Mouse (Mus musculus) heart, embryonic 16.5 days (tissue): ENCODE measurements around the gene Shb. TPM values are rescaled to one million over a fixed set of nuclear protein-coding genes. Genes with fewer than 3 reads are reported as not detected.
A peak's percentile ranks its signal among the peaks of the same experiment; 100 is the strongest.

Experiments used
- ATAC-seq: fragments of 200-750 bp; cut with Nextera tagmentation; replicated peaks from 2 replicates; pipeline ENCODE4 v1.8.0; 2017; ENCODE audit warnings: moderate number of reproducible peaks; ENCODE audit not compliant: insufficient read depth, low FRiP score; ENCODE audit errors: extremely low read depth
- H3K27ac ChIP-seq: fragments of 300-500 bp; sonication (generic); 2 replicates; pipeline ENCODE4 v1.5.1; 2014; ENCODE audit warnings: mild to moderate bottlenecking, low read length, control low read depth, moderate library complexity
- H3K27me3 ChIP-seq: fragments of 300-500 bp; sonication (generic); 2 replicates; pipeline ENCODE4 v1.6.1; 2014; ENCODE audit warnings: low read length, mixed read lengths; ENCODE audit not compliant: control insufficient read depth, insufficient read depth
- H3K36me3 ChIP-seq: fragments of 300-500 bp; sonication (generic); 2 replicates; pipeline ENCODE4 v1.6.1; 2014; ENCODE audit not compliant: control insufficient read depth, insufficient read depth
- H3K4me1 ChIP-seq: fragments of 300-500 bp; sonication (generic); 2 replicates; pipeline ENCODE4 v1.6.1; 2014; ENCODE audit warnings: low read length, mixed read lengths; ENCODE audit not compliant: control insufficient read depth, insufficient read depth
- H3K4me2 ChIP-seq: fragments of 300-500 bp; sonication (generic); 2 replicates; pipeline ENCODE4 v1.6.1; 2014; ENCODE audit warnings: low read depth, mild to moderate bottlenecking, control low read depth, low read length
- H3K4me3 ChIP-seq: fragments of 300-500 bp; sonication (generic); 2 replicates; pipeline ENCODE4 v1.5.1; 2014; ENCODE audit warnings: mild to moderate bottlenecking, control low read depth, low read length
- H3K9ac ChIP-seq: fragments of 300-500 bp; sonication (generic); 2 replicates; pipeline ENCODE4 v1.6.1; 2014; ENCODE audit warnings: low read length, control low read depth
- H3K9me3 ChIP-seq: fragments of 300-500 bp; sonication (generic); replicated peaks from 2 replicates; pipeline ENCODE4 v1.6.1; 2016; ENCODE audit warnings: low read length; ENCODE audit not compliant: control insufficient read depth
- WGBS: fragments of 180-500 bp; shearing (Covaris S2); extraction: QIAGEN DNeasy Blood & Tissue Kit; methylation state at CpG from one replicate; pipeline ENCODE4 v1.1.7; 2014; 5-methylcytosine and 5-hydroxymethylcytosine counted together
- polyA plus RNA-seq: library from polyadenylated mRNA; unstranded; fragments of >200 nt; fragmentation: Nextera tagmentation; extraction: Ambion mirVana; gene quantifications from 2 replicates; pipeline ENCODE4 v1.2.1, GENCODE M21; 2015

Gene Shb
- polyA plus RNA-seq, 1 experiment from 2014 or later: 7.6 TPM

- ATAC-seq: no peak
- under 1% methylated on average over 70 of the region's 71 CpGs for WGBS
- no peaks in the 10 kb centered on the region for H3K9me3 ChIP-seq
- no peaks in the 10 kb centered on the region for H3K27me3 ChIP-seq
- peak overlapping the region; percentile 90 for H3K4me2 ChIP-seq
- H3K27ac ChIP-seq: peak overlapping the region; percentile 94
- H3K4me3 ChIP-seq: peak overlapping the region; percentile 86
- no peaks in the 10 kb centered on the region for H3K36me3 ChIP-seq
- peak overlapping the region; percentile 91 for H3K9ac ChIP-seq
- H3K4me1 ChIP-seq: peaks cover 33% of the 10 kb centered on the region
Measured at GRCm38 (mm10) chr4:45529201-45529985, 2.9 kb downstream of the Shb start.

GRCm38 (mm10) chr4:45528355-45529198 is 3.7 kb downstream of the Shb start:
- WGBS: 6% methylated on average over 21 of the region's 21 CpGs
- H3K4me3 ChIP-seq: peak overlapping the region; percentile 86
- ATAC-seq: no peak
- H3K9me3 ChIP-seq: no peaks in the 10 kb centered on the region
- H3K36me3 ChIP-seq: no peaks in the 10 kb centered on the region
- H3K9ac ChIP-seq: peak overlapping the region; percentile 91
- peak overlapping the region; percentile 90 for H3K4me2 ChIP-seq
- no peaks in the 10 kb centered on the region for H3K27me3 ChIP-seq
- H3K4me1 ChIP-seq: peaks cover 30% of the 10 kb centered on the region
- peak overlapping the region; percentile 94 for H3K27ac ChIP-seq

- ATAC-seq: no peak
- Histone ChIP-seq H3K4me2 (peak overlapping the region; percentile 90), H3K9me3 (no peaks in the 10 kb centered on the region), H3K4me1 (peaks cover 30% of the 10 kb centered on the region), H3K36me3 (no peaks in the 10 kb centered on the region), H3K27ac (peak overlapping the region; percentile 94), H3K4me3 (peak overlapping the region; percentile 86), H3K27me3 (no peaks in the 10 kb centered on the region), H3K9ac (peak overlapping the region; percentile 91)
- 73% methylated on average over 2 of the region's 2 CpGs for WGBS
Measured at GRCm38 (mm10) chr4:45527562-45528354, 4.5 kb downstream of the Shb start.

- peak overlapping the region; percentile 34; the same call in 1 of the 2 replicates for H3K27ac ChIP-seq
- no peaks in the 10 kb centered on the region for H3K9me3 ChIP-seq
- no peak for ATAC-seq
- peaks cover 31% of the 10 kb centered on the region for H3K4me1 ChIP-seq
- 82% methylated on average over 2 of the region's 2 CpGs for WGBS
- H3K4me2 ChIP-seq: peak overlapping the region; percentile 90
- H3K27me3 ChIP-seq: no peaks in the 10 kb centered on the region
- H3K9ac ChIP-seq: peak overlapping the region; percentile 39
- peak overlapping the region; percentile 86 for H3K4me3 ChIP-seq
- no peaks in the 10 kb centered on the region for H3K36me3 ChIP-seq
Measured at GRCm38 (mm10) chr4:45526846-45527561, 5.3 kb downstream of the Shb start.

GRCm38 (mm10) chr4:45526175-45526574 is 6.1 kb downstream of the Shb start:
- ATAC-seq: no peak
- Histone ChIP-seq H3K4me3 (no peak overlapping the region), H3K27me3 (no peaks in the 10 kb centered on the region), H3K36me3 (no peaks in the 10 kb centered on the region), H3K4me2 (no peak overlapping the region), H3K9me3 (no peaks in the 10 kb centered on the region), H3K9ac (no peak overlapping the region), H3K27ac (no peak overlapping the region), H3K4me1 (peaks cover 32% of the 10 kb centered on the region)
- WGBS: 88% methylated on average over 3 of the region's 3 CpGs

GRCm38 (mm10) chr4:45525541-45525940 is 6.7 kb downstream of the Shb start:
- no peaks in the 10 kb centered on the region for H3K27me3 ChIP-seq
- 85% methylated on average over 3 of the region's 3 CpGs for WGBS
- peaks cover 38% of the 10 kb centered on the region for H3K4me1 ChIP-seq
- H3K9ac ChIP-seq: no peak overlapping the region
- no peak overlapping the region for H3K27ac ChIP-seq
- H3K4me2 ChIP-seq: no peak overlapping the region
- H3K36me3 ChIP-seq: no peaks in the 10 kb centered on the region
- no peaks in the 10 kb centered on the region for H3K9me3 ChIP-seq
- H3K4me3 ChIP-seq: no peak overlapping the region
- ATAC-seq: no peak

- Histone ChIP-seq H3K27ac (no peak overlapping the region), H3K36me3 (no peaks in the 10 kb centered on the region), H3K9ac (no peak overlapping the region), H3K4me2 (no peak overlapping the region), H3K27me3 (no peaks in the 10 kb centered on the region), H3K4me1 (peaks cover 43% of the 10 kb centered on the region), H3K9me3 (no peaks in the 10 kb centered on the region), H3K4me3 (no peak overlapping the region)
- WGBS: 85% methylated on average over 4 of the region's 4 CpGs
- no peak for ATAC-seq
Measured at GRCm38 (mm10) chr4:45524602-45525001, 7.7 kb downstream of the Shb start.

- H3K9ac ChIP-seq: no peak overlapping the region
- WGBS: 77% methylated on average over 6 of the region's 6 CpGs
- peaks cover 52% of the 10 kb centered on the region for H3K4me1 ChIP-seq
Measured at GRCm38 (mm10) chr4:45523360-45523759, 8.9 kb downstream of the Shb start.

More at GRCm38 (mm10) chr4:45523360-45523759, 8.9 kb downstream of the Shb start:
- H3K27me3 ChIP-seq: no peaks in the 10 kb centered on the region
- H3K36me3 ChIP-seq: no peaks in the 10 kb centered on the region
- H3K9me3 ChIP-seq: no peaks in the 10 kb centered on the region
- H3K27ac ChIP-seq: no peak overlapping the region
- ATAC-seq: no peak
- no peak overlapping the region for H3K4me3 ChIP-seq
- H3K4me2 ChIP-seq: no peak overlapping the region
